Mouse (Mus musculus) embryonic stem cell, embryonic (primary cell): ENCODE measurements around the gene Slc50a1.

Experiments used
- CTCF ChIA-PET, 4 experiments: fragments of 300-600 bp in 2 of 4; fragments of 350-600 bp in 2 of 4; sonication (Branson Sonifier 250); formaldehyde crosslinking; loops; one replicate each; lab custom pipeline; 2022; ENCODE audit warnings: inconsistent platforms in 2 of 4; lab: Charles Lee
- POLR2A ChIA-PET, 4 experiments: fragments of 300-600 bp in 2 of 4; fragments of 350-600 bp in 2 of 4; sonication (Branson Sonifier 250); formaldehyde crosslinking; loops; one replicate each; lab custom pipeline; 2022; ENCODE audit warnings: antibody characterized with exemption in 4 of 4, inconsistent platforms in 1 of 4; lab: Charles Lee

Slc50a1 gene

DNA sequence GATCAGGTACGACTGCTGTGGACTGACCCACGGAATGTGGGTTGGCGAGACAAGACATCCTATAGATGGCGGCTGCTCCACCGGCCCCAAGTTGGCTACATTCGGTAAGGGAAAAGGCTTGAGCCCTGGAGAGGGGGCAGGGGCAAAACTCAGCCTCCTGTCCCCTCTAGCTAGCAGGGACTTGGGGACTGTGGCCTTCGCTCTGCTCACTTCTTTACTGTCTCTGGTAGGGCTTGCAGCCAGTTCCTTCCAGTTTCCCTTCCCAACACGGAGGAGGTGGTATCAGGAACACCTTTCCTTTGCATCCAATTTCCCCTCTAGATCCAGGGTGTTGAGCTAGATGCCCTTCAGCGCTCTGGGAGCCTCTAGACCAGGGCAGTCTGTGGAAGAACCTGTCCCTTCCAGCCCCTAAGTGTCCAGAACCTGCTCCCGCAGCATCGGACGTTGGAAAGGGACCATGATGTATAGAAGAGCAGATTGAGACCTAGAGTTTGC lies 45.0 kb downstream of the Slc50a1 start:
- CTCF ChIA-PET = interaction anchor here (0.5 to 3.9 kb wide), 10 partner anchors 16 to 256 kb away, joined by 3 to 40 read pairs (median 3); partner anchors contain the start of genes Krtcap2 (in 2 of the 4), Adam15 (in 1 of the 4) and Trim46 (in 1 of the 4)

DNA sequence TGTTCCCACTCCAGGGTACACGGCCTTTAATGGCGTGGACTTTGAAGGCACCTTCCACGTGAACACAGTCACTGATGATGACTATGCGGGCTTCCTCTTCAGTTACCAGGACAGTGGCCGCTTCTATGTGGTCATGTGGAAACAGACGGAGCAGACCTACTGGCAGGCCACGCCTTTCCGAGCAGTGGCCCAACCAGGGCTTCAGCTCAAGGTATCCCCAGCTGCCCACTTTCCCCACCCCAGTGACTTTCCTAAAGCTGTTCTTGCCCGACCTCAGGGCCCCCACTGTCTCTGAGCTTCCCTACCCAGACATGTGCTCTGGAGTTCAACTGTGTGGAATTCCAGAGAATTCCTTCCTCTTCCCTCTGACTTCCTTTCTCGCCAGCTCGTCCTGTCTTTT lies 45.6 kb downstream of the Slc50a1 start:
- POLR2A ChIA-PET = interaction anchor here in 3 of 4 experiments (0.6 to 4.7 kb wide), 24 partner anchors 8 to 212 kb away, joined by 3 to 58 read pairs (median 6); partner anchors contain the start of genes Scamp3 (in 2 of the 3), Thbs3 (in 2 of the 3), Clk2 (in 1 of the 3) and Efna1 (in 1 of the 3)
- CTCF ChIA-PET = interaction anchor here in 3 of 4 experiments (0.5 to 3.9 kb wide), 7 partner anchors 19 to 256 kb away, joined by 3 to 40 read pairs (median 4); partner anchors contain the start of genes Krtcap2 (in 2 of the 3) and Trim46 (in 1 of the 3)

More for the DNA sequence above, 45.0 kb downstream of the Slc50a1 start:
- POLR2A ChIA-PET = interaction anchor here in 3 of 4 experiments (0.6 to 4.7 kb wide), 45 partner anchors 8 to 231 kb away, joined by 3 to 58 read pairs (median 4); partner anchors contain the start of genes Thbs3 (in 3 of the 3), Fam189b (in 2 of the 3), Krtcap2 (in 2 of the 3) and Scamp3 (in 2 of the 3)

DNA sequence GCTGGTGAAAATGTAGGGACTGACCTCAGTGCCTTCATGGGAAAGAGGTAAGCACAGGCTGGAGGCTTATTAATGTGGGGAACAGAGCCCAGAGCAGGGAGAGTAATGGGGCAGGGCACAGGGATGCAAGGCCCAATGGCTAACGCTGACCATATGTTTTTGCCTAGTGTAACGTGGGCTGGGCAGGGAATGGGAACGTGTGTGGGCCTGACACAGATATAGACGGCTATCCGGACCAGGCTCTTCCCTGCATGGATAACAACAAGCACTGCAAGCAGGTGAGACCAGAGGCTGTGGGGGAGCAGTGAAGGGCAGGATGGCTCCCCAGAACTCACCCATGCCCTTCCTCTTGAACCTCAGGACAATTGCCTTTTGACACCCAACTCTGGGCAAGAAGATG lies 49.2 kb downstream of the Slc50a1 start:
- CTCF ChIA-PET = no interaction called here
- POLR2A ChIA-PET = no interaction called here

DNA sequence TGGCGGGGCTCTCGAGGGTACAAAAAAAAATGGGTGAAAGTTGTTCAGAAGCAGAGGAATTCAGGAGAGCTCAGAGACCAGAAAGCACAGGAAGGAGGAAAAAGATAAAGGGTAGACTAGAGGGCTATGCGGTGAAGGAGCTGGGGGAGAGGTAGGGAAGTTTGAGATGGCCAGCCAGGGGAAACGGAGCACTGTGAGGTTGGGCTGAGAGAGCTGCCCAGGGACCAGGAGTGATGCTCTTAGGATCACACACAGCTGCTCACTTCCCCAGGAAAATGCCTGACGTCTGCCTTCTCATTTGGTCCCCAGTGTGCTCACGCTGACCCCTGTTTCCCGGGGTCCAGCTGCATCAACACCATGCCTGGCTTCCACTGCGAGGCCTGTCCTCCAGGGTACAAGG lies 50.8 kb downstream of the Slc50a1 start:
- CTCF ChIA-PET = interaction anchor here in 2 of 4 experiments (0.6 to 3.2 kb wide), 3 partner anchors 23 to 166 kb away, joined by 3 to 12 read pairs (median 4); no protein-coding TSS in a partner anchor
- POLR2A ChIA-PET = interaction anchor here in 1 of 4 experiments (0.6 kb wide), 1 partner anchor 88 kb away, joined by 3 read pairs; no protein-coding TSS in a partner anchor

DNA sequence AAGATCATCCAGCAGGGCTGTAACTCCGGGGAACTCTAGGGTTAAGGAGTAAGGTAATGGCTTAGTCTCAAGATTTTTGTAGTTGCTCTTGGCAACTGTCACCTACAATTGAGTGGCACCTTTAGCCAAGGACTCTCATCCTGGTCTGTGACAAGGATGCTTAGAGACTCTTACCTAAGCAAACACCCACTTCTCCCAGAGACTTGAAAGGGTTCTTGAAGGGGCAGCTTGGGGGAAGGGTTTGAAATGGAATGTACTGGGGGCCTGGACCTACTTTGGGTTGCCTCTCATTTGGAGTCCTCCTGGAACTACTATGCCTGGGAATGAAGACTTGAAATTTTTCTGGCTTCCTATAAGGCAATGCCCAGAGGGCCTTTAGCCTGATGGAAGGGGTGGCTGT lies 52.1 kb downstream of the Slc50a1 start:
- ChIA-PET CTCF (interaction anchor here in 1 of 4 experiments (3.2 kb wide), 1 partner anchor 25 kb away, joined by 12 read pairs; no protein-coding TSS in a partner anchor), POLR2A (interaction anchor here in 2 of 4 experiments (0.6 to 2.2 kb wide), 8 partner anchors 8 to 735 kb away, joined by 3 to 14 read pairs (median 3); partner anchors contain the start of gene Mtx1 (in 1 of the 2))
